Mouse (Mus musculus) left cerebral cortex, postnatal 10 days (tissue): ENCODE data around the gene Katna1. TPM values are rescaled to one million over a fixed set of nuclear protein-coding genes. Genes with fewer than 3 reads are reported as not detected.

Experiments
- DNase-seq, 2 experiments: peaks; one replicate each; pipeline ENCODE4 v3.0.0; 2021 to 2022; ENCODE audit warnings: low spot score in 2 of 2, mixed read lengths in 1 of 2; ENCODE audit errors: extremely low spot score in 1 of 2
- intact Hi-C: fragments of 180-260 bp; cut with DNase I; formaldehyde crosslinking; loops from one replicate; pipeline ENCODE4 v1.15.1; 2025
- total RNA-seq, 2 experiments: library from RNA; stranded (reverse); gene quantifications; 2 replicates each; pipeline ENCODE4 v1.2.3; 2021

Katna1 gene
- total RNA-seq, 2 experiments from 2014 or later = 12.4 to 14.9 TPM

DNA sequence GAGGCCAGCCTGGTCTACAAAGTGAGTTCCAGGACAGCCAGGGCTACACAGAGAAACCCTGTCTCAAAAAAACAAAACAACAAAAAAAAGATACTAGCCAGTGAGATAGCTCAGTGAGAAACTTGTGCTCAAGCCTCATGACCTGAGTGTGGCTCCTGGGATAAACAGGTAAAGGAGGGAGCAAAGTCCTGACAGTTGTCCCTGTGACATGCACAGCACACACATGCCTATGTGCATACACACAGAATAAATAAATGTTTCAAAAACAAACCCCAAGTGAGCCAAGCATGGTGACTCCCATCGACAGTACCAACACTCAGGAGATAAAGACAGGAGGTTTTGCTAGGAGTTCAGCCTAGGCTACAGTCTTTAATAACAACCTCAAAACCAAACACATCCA, 47.0 kb downstream of the Katna1 start:
- intact Hi-C loops = no loop called here
- DNase-seq = no peak

DNA sequence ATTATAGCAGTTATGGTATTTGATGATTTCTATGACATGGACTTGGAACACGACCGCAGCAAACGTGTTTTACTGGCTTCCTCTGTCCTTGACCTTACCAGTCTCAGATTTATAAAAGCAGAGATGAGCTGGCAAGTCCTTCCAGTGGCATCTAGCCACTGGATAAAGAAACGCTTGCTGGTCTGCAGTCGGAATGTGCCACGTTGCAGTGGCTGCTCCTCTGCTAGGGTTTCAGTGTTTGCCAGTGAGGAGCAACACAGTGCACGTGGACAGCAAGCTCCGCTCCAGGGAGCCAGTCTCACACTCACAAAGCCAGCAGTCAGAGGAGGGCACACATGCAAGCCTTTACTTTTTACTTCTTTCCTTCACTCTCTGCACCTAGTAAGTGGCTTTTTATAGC, 49.6 kb downstream of the Katna1 start:
- no peak for DNase-seq
- intact Hi-C loops = no loop called here

DNA sequence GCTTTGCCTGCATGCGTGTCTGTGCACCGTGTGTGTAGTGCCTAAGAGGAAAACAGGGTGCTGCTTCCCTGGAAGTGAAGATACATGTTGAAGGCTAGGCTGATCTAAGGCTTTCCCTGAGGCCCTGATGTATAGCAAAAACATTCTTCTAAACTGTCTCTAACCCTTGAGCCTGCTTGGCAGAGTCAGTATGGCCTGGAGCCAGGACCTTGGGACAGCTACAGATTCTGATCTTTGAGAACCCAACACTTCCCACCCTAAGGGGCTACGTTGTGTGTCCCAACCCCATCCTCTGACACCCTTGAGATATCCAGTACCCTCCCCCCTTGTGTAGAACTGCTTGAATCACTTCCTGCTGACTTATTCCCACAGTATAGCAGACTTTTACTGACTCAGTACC, 52.6 kb downstream of the Katna1 start:
- DNase-seq = no peak
- intact Hi-C loops = no loop called here

DNA sequence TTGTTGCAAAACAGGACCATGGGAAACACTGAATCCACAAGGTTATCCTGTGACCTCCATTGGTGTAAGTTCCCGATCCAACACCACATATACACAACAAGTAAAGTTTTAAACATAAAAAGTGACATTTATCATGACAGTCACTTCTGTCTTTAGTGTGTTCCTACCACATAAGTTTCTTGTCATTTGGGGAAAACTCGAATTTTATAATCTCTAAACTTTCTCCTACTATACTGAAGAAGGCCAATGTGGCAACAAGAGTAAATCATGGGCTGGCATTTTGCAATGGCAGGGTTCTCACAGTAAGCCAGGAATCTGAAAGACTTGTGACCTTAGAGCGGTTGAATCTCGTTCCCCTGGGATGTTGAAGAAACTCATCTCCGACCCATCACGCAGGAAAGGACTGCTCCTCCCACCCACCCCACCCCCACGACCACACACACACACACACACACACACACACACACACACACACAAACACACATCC, 54.0 kb downstream of the Katna1 start:
- intact Hi-C loops = no loop called here
- DNase-seq = no peak

DNA sequence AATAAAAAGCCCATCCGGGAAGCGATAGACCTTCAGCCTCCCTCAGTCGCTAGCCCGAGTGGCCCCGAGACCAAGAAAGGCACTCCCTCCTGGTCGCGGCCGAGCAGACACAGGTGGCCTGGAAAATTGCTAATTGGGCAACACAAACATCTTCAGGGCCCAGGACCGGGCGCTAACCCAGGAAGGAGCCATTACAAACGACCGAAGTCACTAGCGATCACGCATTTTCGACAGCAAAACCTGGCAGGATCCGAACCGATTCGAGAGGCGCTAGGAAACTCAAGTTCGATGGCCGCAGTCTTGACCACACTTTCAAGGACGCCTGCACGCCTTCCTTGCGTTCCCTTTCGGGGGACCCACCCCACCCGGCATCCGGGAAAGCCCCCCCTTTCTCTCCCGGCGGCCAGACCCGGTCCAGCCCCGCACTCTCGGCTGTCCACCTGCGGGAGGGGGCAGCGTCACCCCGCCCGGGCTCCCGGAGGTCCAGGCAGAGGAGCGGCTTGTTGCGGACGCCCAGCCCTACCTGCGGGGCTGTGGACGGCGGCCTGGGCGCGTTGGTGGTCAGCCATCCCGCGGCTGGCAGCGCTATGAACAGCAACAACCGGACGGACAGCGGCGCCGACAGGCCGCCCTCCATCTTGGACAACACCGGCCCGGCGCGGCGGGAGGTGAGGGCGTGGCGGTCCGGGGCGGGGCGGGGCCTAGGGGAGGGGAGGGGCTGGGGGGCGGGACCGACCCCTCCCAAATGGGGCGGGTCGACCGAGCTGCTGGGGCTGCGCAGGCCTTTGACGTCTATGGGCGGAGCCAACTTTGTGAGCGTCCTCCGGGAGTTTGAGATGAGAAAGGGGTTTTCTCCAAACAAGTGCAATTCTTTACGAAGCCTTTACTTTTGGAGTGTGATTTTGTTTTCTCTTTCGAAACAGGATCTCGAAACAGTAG, 54.7 kb downstream of the Katna1 start:
- intact Hi-C loops = no loop called here
- DNase-seq = peak; percentile 83 to 93

DNA sequence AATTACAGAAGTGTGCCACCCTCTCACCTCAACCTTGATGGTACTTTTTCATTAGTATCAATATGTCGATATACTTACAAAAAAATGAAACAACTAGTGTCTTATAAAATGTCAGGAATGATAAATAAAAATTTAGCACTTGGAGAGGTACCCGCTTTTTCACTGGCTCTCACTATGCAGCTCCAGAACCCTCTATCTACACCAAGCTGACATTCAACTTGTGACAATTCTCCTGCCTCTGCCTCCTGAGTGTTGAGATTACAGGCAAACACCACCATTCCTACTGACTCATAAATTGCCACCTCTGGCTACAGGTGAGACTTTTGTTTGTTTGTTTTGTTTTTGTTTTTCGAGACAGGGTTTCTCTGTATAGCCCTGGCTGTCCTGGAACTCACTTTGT, 55.4 kb downstream of the Katna1 start:
- intact Hi-C loops = no loop called here
- no peak for DNase-seq

DNA sequence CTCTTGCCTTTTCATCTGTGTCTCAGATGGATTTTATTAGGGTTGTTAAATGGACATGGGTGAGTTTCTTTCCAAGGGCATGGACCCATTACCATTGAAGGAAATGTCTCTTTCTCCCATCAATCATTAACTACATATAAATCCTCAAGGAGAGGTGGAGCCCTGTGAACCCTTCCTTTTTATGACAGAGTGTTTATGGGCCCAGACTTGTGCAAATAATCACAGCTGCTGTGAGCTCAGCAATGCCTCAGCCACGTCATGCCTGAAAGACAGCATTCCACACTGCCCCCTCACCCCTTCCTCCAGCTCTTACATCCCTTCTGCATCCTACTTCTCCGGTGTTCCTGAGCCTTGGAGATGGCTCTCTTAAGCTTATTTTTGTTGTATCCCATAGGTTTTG, 61.5 kb downstream of the Katna1 start:
- DNase-seq = no peak
- intact Hi-C loops = no loop called here

DNA sequence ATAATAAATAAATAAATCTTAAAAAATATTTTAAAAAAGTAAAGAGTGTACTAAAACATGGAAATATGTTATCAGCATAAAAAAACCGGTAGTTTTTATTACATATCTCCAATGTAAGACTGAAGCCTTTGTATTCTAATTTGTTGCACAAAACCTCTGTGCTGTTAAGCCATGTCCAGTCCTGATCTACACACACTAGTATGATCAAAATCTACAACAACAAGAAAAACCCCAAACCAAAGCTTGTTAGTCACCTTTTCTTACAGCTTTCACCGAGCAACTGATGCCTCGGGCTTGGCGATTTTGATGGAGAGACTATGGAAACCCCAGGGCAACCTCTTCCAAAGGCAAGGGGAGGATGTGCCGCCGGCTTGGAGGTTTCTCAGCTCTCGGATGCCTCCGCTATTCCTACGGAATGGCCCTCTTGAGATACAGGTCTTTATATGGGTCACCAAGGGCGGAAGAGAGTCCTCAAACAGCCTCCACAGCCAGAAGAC, 66.5 kb downstream of the Katna1 start:
- intact Hi-C loops = no loop called here
- DNase-seq = no peak

DNA sequence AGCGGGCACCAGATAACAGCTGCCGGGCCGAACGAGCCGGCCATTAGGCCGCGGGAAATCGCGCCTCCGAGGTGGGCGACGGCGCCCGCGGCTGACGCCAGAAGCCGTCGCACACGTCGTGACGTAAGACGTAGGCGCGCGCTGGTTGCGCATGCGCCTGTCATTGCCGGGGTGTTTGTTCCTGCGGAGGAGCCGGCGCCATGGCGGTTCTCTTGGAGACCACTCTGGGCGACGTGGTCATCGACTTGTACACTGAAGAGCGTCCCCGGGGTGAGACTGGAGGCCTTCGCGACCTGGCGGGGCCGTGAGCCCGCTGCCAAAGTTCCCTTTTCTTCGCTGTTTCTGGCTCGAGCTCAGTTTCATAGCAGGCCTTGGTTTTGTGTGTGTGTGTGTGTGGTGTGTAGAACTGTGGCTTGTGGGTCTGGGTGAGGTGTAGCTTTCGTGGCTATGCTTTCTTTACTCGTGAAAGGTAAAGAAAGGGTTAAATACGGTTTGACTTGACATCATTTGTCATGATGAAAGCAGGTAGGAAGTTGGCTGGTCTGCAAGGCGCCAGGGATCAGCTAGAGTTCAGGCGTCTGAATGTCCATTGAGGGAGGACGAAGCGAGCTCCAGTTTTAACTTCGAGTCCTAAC, 67.1 kb downstream of the Katna1 start, which contains the start of the genes Ginm1 and Ppil4:
TSS of gene Ginm1 (minus strand) at position 74 of the 635 bp plus-strand sequence.
TSS of gene Ppil4 (plus strand) at position 141 of the 635 bp plus-strand sequence.
- intact Hi-C loops = no loop called here
- peak; percentile 84 to 95 for DNase-seq

DNA sequence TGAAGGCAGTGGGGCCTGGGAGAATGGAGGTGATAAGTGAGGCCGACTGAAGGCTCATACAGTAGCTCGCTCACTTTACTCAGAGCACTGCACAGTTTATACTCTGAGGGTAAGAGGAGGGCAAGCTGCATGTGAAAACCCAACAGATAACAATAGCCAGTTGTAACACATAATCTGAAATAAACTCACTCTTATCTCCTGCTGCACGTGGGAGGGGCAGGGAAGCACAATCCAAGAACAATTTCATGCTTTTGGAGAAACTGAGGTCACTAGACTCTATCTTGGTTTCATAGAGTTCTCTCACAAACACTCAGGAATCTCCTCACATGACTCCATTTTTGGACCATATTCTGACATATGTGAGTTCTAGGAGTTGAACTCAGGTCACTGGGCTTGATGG, 75.5 kb downstream of the Katna1 start:
- intact Hi-C loops = loop anchor here (5.0 kb wide), 1 partner anchor 99 kb away; no protein-coding TSS in a partner anchor
- DNase-seq = no peak

DNA sequence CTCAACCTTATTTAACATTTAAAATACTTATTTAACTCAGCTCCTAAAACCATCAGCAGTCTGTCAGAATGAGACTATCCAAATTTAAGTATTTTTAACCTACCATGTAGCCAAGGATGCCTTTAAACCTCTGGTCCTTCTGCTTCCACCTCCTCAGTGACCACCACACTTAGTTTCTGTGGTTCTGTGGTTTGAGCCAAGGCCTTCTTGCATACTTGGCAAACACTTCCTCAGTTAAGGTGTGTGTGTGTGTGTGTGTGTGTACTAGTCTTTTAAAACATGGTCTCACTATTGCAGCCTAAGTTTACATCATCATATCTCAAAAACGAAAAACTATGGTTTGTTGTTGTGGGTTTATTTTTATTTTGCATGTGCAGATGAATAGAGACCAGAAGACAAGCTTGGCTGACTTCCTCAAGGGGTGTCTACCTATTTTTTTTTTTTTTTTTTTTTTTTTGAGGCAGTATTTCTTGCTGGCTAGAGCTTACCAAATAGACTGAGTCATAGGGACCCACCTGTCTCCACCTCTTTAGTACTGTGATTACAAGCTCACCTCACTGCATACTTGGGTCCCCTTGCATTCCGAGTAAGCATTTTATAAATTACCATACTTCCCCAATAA, 76.8 kb downstream of the Katna1 start:
- DNase-seq = no peak
- intact Hi-C loops = loop anchor here (5.0 kb wide), 1 partner anchor 100 kb away; no protein-coding TSS in a partner anchor

DNA sequence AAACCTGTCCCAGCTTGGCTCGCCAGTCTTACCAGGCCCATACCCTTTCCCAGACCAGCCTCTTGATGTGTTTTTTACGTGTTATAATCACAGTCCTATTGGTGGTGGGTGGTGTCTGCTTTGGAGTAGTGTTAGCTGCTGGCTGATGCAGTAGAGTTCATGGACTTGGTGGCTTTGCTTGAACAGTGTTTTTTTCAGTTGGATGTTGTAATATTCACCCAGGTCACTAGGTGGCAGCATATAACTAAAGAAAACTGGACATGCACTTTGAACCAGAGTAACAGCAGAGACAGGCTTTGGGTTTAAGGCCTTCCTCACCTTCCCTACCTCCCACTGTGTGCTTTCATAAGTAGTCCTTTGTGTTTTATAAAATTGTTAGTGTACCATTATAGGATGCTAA, 84.1 kb downstream of the Katna1 start:
- peak in 1 of 2 experiments; percentile 68 for DNase-seq
- intact Hi-C loops = loop anchor here (5.0 kb wide), 2 partner anchors 387 to 432 kb away; no protein-coding TSS in a partner anchor

Other genes with a start within 250 kb of the Katna1 start
- 100 to 1,000 TPM; 113 to 115 TPM for gene Lrp11, start 136.2 kb upstream of the Katna1 start, total RNA-seq
- gene Nup43, start 58.5 kb upstream of the Katna1 start, total RNA-seq = 1 to 10 TPM; 8.2 to 8.3 TPM
- gene Pcmt1, start 44.9 kb upstream of the Katna1 start, total RNA-seq = 100 to 1,000 TPM; 150 to 153 TPM
- 10 to 100 TPM; 47.2 to 49.2 TPM for gene Lats1, start 44.8 kb upstream of the Katna1 start, total RNA-seq
- 10 to 100 TPM; 20.3 to 23.7 TPM for gene Ginm1, start 66.8 kb downstream of the Katna1 start, total RNA-seq
- gene Ppil4, start 66.9 kb downstream of the Katna1 start, total RNA-seq = 10 to 100 TPM; 34.5 to 35.2 TPM
- under 1 TPM; 0.14 to 0.28 TPM for gene Zc3h12d, start 106.5 kb downstream of the Katna1 start, total RNA-seq
- 10 to 100 TPM; 57.8 to 61.9 TPM for gene Tab2, start 230.2 kb downstream of the Katna1 start, total RNA-seq